12 mouse cellular contexts compared by ENCODE assay signal in genomic region chr1:10837180-10837579, GRCm38 (mm10).
DNase-seq lines count a peak whose midpoint lies in the region; ATAC-seq and TF ChIP-seq lines count a peak whose summit lies in the region.
"Had no signal": no experiment of that assay in that cellular context is flagged by ENCODE, and none has a peak within 500 bp of the region (broad histone marks: within the 10 kb centered on the region; RNA-seq: fewer than 3 reads in every experiment).

No protein-coding gene starts in this region.

- H3K36me3 ChIP-seq in forebrain, embryonic 15.5 days = no peaks in the 10 kb centered on the region
- H3K36me3 ChIP-seq in forebrain, embryonic 16.5 days (ENCODE audit: control insufficient read depth, insufficient read depth) = no peaks in the 10 kb centered on the region
- no peaks in the 10 kb centered on the region for H3K36me3 ChIP-seq in kidney, embryonic 16.5 days (ENCODE audit: insufficient read depth, low read length)
- H3K36me3 ChIP-seq in ES-E14 (ENCODE audit: control insufficient read depth, insufficient read depth, low read length, poor library complexity, severe bottlenecking) = no peaks in the 10 kb centered on the region
- H3K36me3 ChIP-seq in lung, postnatal 0 days (ENCODE audit: insufficient read depth, low read length) = no peaks in the 10 kb centered on the region
- H3K36me3 ChIP-seq: heart, embryonic 15.5 days had no signal

- peak; percentile 8 for DNase-seq in kidney, postnatal 14 days
- DNase-seq in ES-E14 (ENCODE audit: low read depth, low spot score) = no peak
- peak; percentile 63 for DNase-seq in lung, postnatal 0 days (ENCODE audit: low spot score)
- DNase-seq in spleen, postnatal 4 days (ENCODE audit: low spot score in 2 of 2) = no peak
- DNase-seq in cerebellum, adult 9-11 months = no peak
- DNase-seq: adrenal gland, postnatal 10 days; retina, postnatal 1 day had no signal

- H3K9me3 ChIP-seq in forebrain, embryonic 15.5 days = no peaks in the 10 kb centered on the region
- 0 out of 2 replicates have a peak, but pooled peaks cover 2% of the 10 kb centered on the region for H3K9me3 ChIP-seq in forebrain, embryonic 16.5 days (ENCODE audit: control insufficient read depth, low read length)
- H3K9me3 ChIP-seq in kidney, embryonic 16.5 days (ENCODE audit: low read length) = 0 out of 2 replicates have a peak, but pooled peaks cover 2% of the 10 kb centered on the region
- H3K9me3 ChIP-seq in ES-E14 (ENCODE audit: control insufficient read depth, insufficient read depth, low read depth, low read length) = no peaks in the 10 kb centered on the region; the same call in 1 of the 2 replicates
- no peaks in the 10 kb centered on the region for H3K9me3 ChIP-seq in lung, postnatal 0 days (ENCODE audit: low read length)
- H3K9me3 ChIP-seq: heart, embryonic 15.5 days had no signal

- 0 out of 2 replicates have a peak, but pooled peaks have one; percentile 32 for ATAC-seq in forebrain, embryonic 15.5 days (replicated peaks)
- no peak for ATAC-seq in forebrain, embryonic 16.5 days
- no peak for ATAC-seq in kidney, embryonic 16.5 days (ENCODE audit: low FRiP score, low TSS enrichment)
- 0 out of 2 replicates have a peak, but pooled peaks have one; percentile 43 for ATAC-seq in lung, postnatal 0 days
- ATAC-seq: CD4-positive, CD25-positive, alpha-beta regulatory T cell, adult 4 months had no signal

- H3K4me2 ChIP-seq in forebrain, embryonic 15.5 days (replicated peaks) = no peak overlapping the region
- H3K4me2 ChIP-seq in forebrain, embryonic 16.5 days (ENCODE audit: low read length) = no peak overlapping the region
- H3K4me2 ChIP-seq in kidney, embryonic 16.5 days (replicated peaks; ENCODE audit: low read depth, low read length) = no peak overlapping the region
- no peak overlapping the region for H3K4me2 ChIP-seq in lung, postnatal 0 days (replicated peaks; ENCODE audit: low read depth, low read length)
- H3K4me2 ChIP-seq: heart, embryonic 15.5 days had no signal

- H3K9ac ChIP-seq in forebrain, embryonic 15.5 days (replicated peaks) = no peak overlapping the region
- no peak overlapping the region for H3K9ac ChIP-seq in forebrain, embryonic 16.5 days (replicated peaks; ENCODE audit: low read depth, low read length)
- H3K9ac ChIP-seq in kidney, embryonic 16.5 days (replicated peaks; ENCODE audit: low read length) = no peak overlapping the region
- H3K9ac ChIP-seq in ES-E14 (ENCODE audit: insufficient read depth, low read depth, low read length, poor library complexity, severe bottlenecking) = no peak overlapping the region
- no peak overlapping the region for H3K9ac ChIP-seq in lung, postnatal 0 days (replicated peaks; ENCODE audit: low read depth)
- H3K9ac ChIP-seq: heart, embryonic 15.5 days had no signal

- H3K27me3 ChIP-seq in forebrain, embryonic 15.5 days = no peaks in the 10 kb centered on the region
- no peaks in the 10 kb centered on the region for H3K27me3 ChIP-seq in forebrain, embryonic 16.5 days (replicated peaks; ENCODE audit: control insufficient read depth, insufficient read depth, low read length)
- H3K27me3 ChIP-seq in kidney, embryonic 16.5 days (ENCODE audit: insufficient read depth, low read length) = no peaks in the 10 kb centered on the region
- no peaks in the 10 kb centered on the region for H3K27me3 ChIP-seq in lung, postnatal 0 days (replicated peaks; ENCODE audit: insufficient read depth, low read length)
- H3K27me3 ChIP-seq: heart, embryonic 15.5 days had no signal

- TF ChIP-seq CTCF in lung, postnatal 0 days (IDR thresholded peaks at IDR 0.05) = peak; percentile 74

- WGBS in forebrain, embryonic 15.5 days = 77% methylated on average over 2 of the region's 2 CpGs
- 83% methylated on average over 2 of the region's 2 CpGs for WGBS in forebrain, embryonic 16.5 days
- WGBS in kidney, embryonic 16.5 days = 86% methylated on average over 2 of the region's 2 CpGs
- WGBS in lung, postnatal 0 days = 76% methylated on average over 2 of the region's 2 CpGs

- no peak overlapping the region for H3K27ac ChIP-seq in forebrain, embryonic 15.5 days (replicated peaks)
- H3K27ac ChIP-seq in forebrain, embryonic 16.5 days (ENCODE audit: low read length) = no peak overlapping the region
- no peak overlapping the region for H3K27ac ChIP-seq in kidney, embryonic 16.5 days (ENCODE audit: low read length)
- H3K27ac ChIP-seq in ES-E14 (ENCODE audit: insufficient read depth, low read depth, low read length, poor library complexity, severe bottlenecking) = no peak overlapping the region
- H3K27ac ChIP-seq in lung, postnatal 0 days (ENCODE audit: low read length) = no peak overlapping the region
- H3K27ac ChIP-seq: heart, embryonic 15.5 days had no signal

- no peak overlapping the region for H3K4me3 ChIP-seq in forebrain, embryonic 15.5 days
- H3K4me3 ChIP-seq in forebrain, embryonic 16.5 days (replicated peaks; ENCODE audit: low read length) = no peak overlapping the region
- H3K4me3 ChIP-seq in kidney, embryonic 16.5 days (ENCODE audit: low read length) = no peak overlapping the region
- no peak overlapping the region for H3K4me3 ChIP-seq in ES-E14 (ENCODE audit: insufficient read depth in 1 of 2, low read depth in 1 of 2, low read length in 2 of 2, poor library complexity in 1 of 2, severe bottlenecking in 1 of 2)
- no peak overlapping the region for H3K4me3 ChIP-seq in lung, postnatal 0 days (ENCODE audit: low read depth, low read length)
- H3K4me3 ChIP-seq: heart, embryonic 15.5 days had no signal

- in situ Hi-C loops in ES-E14 (cut with MboI; ENCODE audit: low sequenced_read_pairs in 2 of 2, unreplicated experiment in 2 of 2) = loop anchor here in 1 of 2 experiments (25.0 kb wide), 1 partner anchor 725 kb away; no protein-coding TSS in a partner anchor

- no peak for TF ChIP-seq EP300 in lung, postnatal 0 days (IDR thresholded peaks at IDR 0.05)

- H3K4me1 ChIP-seq in forebrain, embryonic 15.5 days = no peaks in the 10 kb centered on the region
- no peaks in the 10 kb centered on the region for H3K4me1 ChIP-seq in forebrain, embryonic 16.5 days (replicated peaks; ENCODE audit: control insufficient read depth, insufficient read depth, low read length)
- H3K4me1 ChIP-seq in kidney, embryonic 16.5 days (ENCODE audit: insufficient read depth, low read length) = no peaks in the 10 kb centered on the region
- H3K4me1 ChIP-seq in ES-E14 (ENCODE audit: control insufficient read depth in 2 of 2, insufficient read depth in 2 of 2, low read length in 2 of 2, poor library complexity in 1 of 2) = peaks cover 0 to 2% of the 10 kb centered on the region in 2 experiments; a peak in 1 of 4 replicates
- no peaks in the 10 kb centered on the region for H3K4me1 ChIP-seq in lung, postnatal 0 days (ENCODE audit: insufficient read depth, low read depth, low read length)
- H3K4me1 ChIP-seq: heart, embryonic 15.5 days had no signal

TF ChIP-seq in ES-E14, 5 proteins besides CTCF, POLR2A, EP300 and RAD21:
- TF ChIP-seq ZC3H11A (IDR thresholded peaks at IDR 0.05; ENCODE audit: borderline replicate concordance, low read depth, low read length) (peak; percentile 56; the same call in 1 of the 2 replicates), HCFC1 (IDR thresholded peaks at IDR 0.05; ENCODE audit: borderline replicate concordance, insufficient read depth, low read length) (no peak)

Comparison
In these comparisons a context has a peak if more than half of its experiments do, and no peak if none do; other contexts are left out.
1. ATAC-seq: peak in forebrain, embryonic 15.5 days (single experiment) and lung, postnatal 0 days (single experiment); none in forebrain, embryonic 16.5 days (single experiment) and kidney, embryonic 16.5 days (single experiment).
2. DNase-seq: peak in kidney, postnatal 14 days (single experiment) and lung, postnatal 0 days (single experiment); none in ES-E14 (single experiment), spleen, postnatal 4 days (0 of 2) and cerebellum, adult 9-11 months (single experiment).